Mouse (Mus musculus) layer of hippocampus, adult 8-10 months (tissue): Measurements from ENCODE around the gene Pmm2. TPM values are rescaled to one million over a fixed set of nuclear protein-coding genes. Genes with fewer than 3 reads are reported as not detected.

Experiments
- DNase-seq, 2 experiments: peaks; one replicate each; pipeline ENCODE4 v3.0.0; 2022; ENCODE audit warnings: low spot score in 2 of 2
- total RNA-seq, 4 experiments: library from RNA; stranded (reverse); gene quantifications; 2 replicates each; pipeline ENCODE4 v1.2.4; 2022

Pmm2 gene
- total RNA-seq, 4 experiments from 2014 or later, result 31.2 to 42.1 (median 40.8) TPM

DNA sequence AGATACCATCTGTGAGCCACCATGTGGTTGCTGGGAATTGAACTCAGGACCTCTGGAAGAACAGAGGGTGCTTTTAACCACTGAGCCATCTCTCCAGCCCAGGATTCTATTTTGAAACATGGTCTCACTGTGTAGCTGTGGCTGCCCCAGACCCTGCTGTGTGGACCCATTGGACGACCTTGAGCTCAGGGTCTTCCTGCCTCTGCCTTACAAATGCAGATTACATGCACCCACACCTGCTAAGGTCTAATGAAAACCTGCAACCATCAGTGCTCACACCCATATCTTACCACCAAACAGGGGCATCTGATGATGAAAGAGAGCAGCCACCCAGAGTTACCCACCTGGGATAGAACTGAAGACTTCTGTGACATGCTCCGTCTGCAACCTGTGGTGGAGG lies 18.8 kb downstream of the Pmm2 start:
- no peak for DNase-seq

DNA sequence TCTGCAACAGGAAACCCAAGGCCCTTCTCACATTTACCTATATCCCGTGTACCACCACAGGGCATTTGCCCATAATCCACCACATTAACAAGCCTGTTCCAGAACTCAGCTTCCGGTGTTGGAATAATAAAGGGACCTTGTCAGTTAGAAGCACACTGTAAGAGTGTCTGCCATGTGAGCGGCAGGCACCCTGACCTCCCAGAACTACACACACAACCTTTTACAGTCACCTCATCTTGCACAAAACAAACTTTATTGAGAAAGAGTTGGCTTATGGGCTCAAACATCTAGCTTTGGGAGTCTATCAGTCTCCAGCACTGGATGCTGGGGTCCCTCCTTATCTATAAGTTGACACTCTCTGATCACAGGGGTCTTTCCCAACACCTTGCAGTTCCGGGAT lies 20.9 kb downstream of the Pmm2 start:
- DNase-seq, result no peak

DNA sequence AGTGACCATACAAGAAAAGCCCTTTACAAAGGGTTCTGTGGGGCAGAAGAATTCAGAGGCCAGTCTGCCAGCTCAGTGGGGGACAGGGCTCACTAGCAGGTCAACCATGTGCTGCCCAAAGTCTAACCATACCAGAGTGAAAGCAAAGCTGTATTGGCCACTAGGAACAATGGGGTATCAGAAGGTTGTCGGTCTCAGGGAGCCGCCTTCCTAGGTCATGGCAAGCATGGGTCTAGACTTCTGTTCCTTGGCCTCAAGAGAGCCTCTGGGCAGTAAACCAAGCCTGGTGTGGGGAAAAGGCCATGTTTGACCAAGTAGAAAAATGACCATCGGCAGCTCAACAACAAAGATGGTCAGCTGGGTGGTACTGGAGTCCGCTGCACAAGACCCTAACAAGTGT lies 21.3 kb downstream of the Pmm2 start:
- no peak for DNase-seq

DNA sequence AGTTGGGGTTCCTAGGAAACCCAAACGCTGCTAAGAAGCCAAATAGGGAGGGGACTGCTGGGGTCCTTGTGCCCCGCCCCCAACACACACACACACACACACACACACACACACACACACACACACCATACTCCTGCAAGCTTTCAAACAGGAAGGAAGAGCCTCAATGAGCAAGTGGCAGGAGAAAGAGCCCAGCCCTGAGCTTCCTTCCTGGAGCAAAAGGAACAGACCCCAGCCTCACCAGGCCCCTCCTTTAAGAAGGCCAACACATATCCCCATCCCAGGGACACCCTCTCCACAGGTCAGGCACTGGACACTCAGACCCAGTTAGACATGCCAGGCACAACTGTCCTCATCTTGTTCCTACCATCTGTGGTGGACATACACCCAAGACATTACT lies 25.5 kb downstream of the Pmm2 start:
- DNase-seq, result no peak

DNA sequence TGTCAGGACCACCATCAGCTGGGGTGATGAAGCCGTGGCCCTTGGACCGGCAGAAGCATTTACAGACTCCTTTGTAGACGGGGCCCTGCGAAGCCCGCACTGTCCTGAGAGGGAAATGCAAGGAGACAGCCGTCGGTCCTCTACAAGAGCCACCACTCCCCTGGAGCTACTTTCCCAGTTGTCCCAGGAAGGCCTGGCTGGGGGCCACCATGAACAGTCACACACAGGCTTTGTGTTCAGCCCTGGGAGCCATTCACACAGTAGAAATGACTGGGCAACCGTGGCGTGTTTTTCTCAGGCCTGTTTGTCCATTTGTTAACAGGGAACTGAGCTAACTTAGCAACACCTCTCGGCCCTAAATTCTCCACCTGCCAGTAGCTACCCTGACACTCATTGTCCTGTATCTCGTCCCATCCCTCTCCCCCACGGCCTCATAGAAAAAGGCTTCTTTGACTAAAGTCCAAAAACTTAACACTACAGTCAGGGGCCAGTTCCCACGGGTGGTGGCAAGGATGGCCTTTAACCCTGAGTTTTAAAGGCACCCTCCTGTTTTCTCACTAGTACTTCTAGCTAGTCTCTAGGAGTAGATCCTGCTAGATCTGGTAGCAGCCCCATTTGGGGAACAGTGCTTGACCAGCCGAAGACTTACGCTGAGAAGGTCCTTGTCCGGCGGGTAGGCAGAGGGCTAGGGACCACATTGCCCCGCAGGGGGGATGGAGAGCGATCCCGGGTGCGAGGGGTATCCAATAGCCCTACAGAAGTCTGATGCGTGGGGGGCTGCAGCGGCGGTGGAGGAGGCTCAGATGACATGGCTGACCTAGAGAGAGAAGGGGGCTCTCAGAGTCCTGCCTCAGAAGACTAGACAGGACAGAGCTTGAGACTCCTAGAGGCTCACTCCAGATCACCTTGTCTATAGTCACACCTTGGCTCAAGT lies 26.4 kb downstream of the Pmm2 start:
- DNase-seq, result peak in 1 of 2 experiments; percentile 41

DNA sequence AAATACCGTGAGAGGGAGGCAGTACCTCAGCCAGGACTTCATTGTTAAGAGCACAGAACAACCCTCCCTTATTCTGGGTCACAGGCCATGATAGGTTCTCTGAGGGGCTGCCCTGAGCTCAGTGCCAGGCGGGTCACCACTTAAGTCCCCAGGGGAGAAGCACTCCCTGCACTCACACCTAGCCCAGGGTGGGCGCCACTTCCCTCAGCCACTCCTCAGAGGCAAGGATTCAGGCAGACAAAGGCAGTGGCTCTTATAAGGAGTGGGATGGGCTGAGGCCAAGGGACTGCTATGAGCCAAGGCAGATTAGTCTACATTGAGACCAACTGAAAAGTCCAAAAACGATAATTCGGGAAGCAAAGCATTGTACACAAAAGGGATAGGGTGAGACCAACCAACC lies 27.9 kb downstream of the Pmm2 start:
- DNase-seq, result no peak

DNA sequence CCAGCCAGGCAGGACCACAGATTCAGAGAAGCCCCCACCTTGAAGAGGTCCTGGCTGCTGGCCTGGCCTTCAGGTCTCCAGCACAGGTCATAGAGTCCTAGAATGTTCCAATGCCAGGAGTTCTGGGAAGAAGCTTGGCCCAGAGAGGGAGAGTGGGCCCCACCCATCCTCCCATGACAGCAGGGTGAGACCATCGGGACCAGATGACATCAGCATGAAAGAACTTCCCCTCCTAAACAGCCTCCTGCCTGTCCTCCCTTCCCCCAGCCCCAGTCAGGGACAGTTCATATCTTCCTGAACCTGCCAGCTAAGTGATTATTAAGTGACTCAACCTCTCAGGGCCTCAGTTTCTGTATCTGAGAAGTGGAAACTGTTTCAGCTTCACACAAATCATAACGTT lies 29.0 kb downstream of the Pmm2 start:
- no peak for DNase-seq

DNA sequence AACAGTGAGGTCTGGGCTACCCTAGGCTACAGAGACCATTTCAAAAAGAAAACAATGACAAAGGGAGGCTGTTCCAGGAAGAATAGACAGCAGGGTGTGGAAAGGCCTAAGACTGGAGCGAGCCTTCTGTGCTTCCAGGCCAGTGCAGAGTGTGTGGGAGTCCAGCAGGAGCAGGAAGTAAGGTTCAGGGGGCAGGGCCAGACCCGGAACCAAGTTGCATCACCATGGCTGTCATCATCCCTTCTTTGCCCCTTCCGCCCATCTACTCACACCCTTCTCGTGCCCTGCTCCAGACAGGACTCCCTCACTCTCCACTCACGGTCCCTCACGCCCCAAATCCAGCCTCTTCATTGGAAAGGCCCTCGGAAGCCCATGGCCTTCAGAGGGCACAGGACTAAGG lies 29.8 kb downstream of the Pmm2 start:
- no peak for DNase-seq

DNA sequence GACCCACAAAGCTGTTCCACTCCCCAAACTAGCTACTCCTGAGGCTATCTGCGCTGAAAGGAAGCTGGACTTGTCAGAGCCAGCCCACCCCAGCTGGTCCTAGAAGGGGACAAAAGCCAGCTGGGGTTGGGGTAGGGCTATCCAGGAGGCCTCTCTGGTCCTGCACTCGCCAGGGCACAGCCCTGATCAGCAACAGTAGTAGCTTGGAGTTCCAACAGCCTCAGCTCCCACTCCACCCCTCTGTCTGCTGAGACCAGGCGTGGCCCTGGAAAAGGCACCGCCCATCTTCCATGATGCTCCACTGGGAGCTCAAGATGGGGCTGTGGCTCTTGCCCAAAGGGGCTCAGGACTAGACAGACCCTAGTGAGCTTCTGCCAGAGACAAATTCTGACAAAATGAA lies 30.3 kb downstream of the Pmm2 start:
- DNase-seq, result no peak

DNA sequence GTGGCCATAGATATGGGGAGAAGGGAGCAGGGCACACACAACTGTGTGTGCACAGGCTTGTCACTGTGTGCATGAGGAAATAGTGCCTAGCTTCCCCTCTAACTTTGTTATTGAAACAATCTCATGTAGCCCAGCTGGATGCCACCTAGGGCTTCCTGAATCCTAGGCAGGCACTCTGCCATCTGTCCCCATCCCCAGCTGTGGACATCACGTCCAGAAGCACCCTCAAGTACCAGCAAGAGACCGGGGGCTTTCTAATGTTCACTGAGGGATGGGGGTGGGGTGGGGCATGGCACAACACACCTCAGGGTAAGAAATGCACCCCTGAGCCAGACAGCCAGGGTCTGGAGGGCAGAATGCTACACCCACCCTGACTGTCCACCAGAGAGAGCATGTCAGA lies 30.9 kb downstream of the Pmm2 start:
- DNase-seq, result no peak

DNA sequence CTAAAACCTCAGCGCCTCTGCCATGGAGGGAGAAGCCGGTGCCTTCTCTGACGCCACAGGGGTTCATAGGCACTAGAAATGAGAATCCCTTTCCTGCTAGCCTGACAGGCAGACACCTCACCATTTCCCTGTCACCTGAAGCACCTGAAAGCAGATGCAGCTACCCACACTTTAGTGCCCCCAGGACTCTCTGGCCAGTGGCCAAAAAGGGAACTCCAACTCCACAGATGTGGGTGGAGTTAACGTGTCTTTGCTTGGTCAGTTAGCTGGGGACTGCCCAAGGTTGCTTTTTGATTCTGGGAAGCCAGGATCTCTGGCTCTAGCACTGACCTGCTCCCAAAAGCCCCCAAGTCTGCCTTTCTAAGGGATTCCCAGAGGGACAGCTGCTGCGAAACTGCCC lies 32.0 kb downstream of the Pmm2 start:
- DNase-seq, result no peak

DNA sequence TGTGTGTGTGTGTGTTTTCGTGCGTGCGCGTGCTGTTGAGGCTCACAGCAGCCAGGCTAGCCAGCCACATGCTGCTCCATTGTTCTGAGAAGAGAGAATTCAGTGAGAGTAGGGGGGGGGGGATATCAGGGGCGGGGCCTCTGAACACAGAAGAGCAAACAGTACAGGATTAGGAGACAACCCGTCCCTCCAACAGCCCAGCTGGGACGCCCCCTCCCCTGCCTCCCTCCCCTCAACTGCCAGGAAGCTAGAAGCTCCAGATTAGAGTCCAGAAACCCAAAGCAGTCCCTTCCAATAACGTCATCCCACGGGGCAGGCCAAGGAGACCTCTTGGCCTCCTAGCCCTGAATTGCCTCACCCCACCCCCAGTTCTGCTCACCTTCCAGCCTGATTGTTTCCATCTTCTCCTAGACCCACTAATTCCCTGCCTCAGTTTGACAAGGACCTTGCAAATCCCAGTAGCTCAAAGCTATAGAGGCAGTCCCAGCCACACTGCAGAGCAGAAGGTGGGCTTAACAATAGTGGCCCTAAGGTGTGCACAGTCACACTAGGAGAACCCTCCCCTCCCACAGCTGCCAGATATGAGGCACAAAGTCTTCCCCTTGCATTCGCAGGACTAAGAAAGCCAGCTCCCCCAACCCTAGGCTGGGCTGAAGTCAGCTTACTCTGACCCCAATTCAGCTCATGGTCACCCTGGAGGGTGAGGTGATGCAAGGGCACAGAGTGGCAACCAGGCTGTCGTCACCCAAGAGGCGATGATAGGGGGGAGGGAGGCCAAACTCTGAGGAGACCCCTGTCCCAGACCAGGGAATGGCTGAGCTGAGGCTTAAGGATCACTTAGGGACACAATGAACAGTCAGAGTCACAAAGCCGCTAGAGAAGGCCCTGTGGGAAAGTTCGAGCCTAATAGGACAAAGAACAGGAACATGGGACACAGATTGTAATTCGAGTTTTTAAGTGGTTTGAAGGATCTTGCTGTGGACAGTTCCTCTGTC lies 32.9 kb downstream of the Pmm2 start:
- DNase-seq, result no peak

DNA sequence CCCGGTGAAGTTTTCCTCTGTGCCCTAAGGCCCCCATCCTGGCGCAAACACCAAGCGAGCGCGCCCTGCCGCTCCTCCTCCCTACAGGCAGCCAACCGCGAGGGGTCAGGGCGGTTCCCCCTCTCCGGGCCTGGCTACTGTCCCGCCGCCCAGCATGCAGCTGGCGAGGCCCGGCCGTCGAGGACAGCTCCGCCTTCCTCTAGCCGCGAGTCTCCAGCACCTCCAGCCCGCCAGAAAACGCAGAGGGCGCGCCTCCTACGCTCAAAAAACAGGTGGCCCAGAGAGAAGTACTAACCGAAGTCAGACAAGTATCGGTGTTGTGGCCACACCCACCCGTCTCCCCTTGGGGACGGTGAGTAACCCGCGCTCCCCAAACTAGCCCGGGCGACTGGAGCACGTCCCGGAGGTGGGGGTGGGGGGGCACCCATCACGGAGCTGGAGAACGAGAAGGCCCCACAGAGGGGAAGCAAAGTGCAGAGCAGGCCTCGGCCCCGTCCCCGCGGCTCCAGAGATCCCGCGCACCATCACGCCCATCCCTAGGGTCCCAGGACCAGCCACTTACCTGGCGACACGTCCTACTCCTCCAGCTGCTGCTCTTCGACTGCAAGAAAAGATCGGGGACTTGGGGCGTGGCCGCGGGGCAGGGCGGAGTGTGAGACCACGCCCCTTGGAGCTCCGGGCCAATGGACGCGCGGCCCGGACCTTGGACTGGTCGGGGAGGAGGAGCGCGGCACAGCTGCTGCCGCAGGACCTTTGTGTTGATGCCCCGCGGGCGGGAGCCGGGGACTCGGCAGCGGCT lies 34.3 kb downstream of the Pmm2 start, which contains the start of gene Carhsp1:
Carhsp1 (minus strand) TSS at position 605 of the 799 bp plus-strand sequence.
- peak; percentile 77 to 79 for DNase-seq

DNA sequence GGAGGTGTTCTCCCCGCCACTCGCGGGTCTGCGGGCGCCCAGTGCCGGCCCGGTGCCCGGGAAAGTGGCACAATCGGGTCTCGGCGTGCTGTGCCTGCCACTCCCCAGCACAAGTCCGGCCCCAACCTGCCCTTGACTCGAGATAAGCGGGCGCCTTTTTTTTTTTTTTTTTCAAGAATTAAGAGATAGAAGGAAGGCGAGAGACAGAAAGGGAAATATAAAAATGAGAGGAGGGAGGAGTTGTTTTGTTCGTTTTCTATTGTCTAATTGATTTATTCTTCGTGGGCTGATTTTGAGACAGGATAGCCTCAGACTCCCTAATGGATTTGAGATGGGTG lies 34.8 kb downstream of the Pmm2 start:
- no peak for DNase-seq

DNA sequence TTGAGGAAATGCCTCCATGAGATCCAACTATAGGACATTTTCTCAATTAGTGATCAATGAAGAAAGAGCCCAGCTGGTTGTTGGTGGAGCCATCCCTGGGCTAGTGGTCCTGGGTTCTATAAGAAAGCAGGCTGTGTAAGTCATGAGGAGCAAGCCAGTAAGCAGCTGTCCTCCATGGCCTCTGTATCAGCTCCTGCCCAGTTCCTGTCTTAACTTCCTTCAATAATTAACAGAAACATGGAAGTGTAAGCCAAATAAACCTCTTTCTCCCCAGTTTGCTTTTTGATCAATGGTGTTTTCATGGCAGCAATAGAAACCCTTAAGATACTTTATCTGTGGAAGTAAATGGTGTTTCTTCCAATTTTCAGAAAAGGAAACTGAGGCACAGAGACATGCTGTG lies 35.3 kb downstream of the Pmm2 start:
- no peak for DNase-seq

DNA sequence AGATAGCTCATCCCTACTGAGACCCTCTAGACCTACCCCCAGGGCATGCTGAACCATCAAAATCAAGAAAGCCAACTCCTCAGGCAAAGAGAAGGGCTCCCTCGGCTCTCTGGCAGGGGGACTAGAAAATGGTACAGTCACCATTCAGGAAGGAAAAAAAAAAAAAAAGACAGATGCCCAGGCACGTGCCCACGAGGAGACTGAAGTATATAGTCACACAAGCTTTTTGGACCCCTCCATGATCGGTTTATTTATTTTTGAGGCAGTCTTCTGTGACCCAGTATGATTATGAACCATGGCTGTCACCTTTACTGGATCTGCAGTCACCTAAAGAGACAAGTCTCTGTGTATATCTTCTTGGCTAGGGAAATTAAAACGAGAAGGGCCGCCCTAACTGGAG lies 35.9 kb downstream of the Pmm2 start:
- no peak for DNase-seq

DNA sequence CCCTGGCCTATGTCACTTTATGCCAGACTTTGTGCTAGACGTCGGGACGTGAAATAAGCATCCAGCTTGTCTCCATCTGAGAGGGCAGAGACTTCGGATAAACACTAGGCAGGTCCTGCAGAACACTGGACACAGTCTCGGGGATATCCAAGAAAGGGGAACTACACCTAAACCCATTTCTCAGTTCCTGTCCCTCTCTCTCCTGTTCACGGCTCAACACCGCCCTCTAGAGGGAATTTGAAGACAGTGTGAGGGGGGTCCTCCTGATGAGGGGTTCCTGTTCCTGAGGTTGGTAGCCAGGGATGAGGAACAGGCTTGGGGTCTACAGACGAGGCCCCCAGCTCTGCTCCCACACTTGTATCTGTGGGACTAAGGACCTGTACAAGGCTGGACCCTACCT lies 36.7 kb downstream of the Pmm2 start:
- DNase-seq, result no peak

DNA sequence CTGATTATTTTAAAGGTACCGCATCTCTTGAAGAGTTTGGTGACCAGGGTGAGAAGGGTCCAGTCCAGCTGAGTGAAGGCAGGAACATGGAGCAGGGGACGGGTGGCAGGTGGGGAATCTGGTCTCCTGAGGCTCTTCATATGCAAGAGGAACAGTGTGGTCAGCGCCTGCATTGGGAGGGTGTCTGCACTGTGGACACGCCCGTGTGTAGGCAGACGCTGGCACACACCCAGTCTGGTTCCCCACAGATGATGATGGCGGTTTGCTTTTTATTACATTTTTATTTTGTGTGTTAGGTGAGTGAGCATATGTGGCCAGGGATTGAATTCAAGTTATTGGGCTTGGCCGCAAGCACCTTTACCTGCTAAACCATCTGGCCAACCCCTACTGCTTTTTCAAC lies 38.1 kb downstream of the Pmm2 start:
- no peak for DNase-seq

DNA sequence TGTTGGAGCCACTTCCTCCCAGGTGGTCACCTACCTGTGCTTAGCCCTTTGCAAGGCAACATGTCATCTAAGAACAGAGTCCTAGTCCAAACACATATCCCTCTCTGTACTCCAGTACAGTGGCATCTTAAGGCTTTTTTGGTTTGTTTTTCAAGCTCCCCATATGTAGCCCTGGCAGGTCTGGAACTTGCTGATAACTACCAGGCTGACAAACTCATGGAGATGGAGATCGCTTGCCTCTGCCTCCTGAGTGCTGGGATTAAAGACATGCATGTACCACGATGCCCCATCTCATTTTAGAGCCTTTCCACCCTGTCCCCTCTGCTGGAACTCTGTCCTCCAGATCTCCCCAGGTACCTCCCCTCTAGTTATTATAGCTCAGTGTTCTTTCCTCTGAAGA lies 38.8 kb downstream of the Pmm2 start:
- DNase-seq, result no peak

DNA sequence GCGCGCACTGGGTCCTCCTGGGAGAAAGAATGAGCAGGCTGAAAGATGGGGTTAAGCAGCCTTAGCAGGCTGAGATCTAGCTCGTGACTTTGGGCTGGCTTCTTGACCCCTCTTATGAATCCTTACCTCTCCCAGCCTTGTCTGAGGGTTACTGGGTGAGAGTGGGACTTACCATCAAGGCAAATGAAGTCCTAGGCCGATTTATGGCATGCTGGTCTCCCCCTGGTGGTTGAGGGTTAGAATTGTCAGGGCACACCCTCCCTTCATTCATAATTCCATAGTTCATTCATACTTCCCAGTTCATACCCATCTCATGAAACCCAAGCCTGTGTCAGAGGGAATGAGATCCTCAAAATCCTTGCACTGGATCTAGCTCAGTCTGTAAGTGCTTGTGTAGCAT lies 39.3 kb downstream of the Pmm2 start:
- DNase-seq, result no peak

DNA sequence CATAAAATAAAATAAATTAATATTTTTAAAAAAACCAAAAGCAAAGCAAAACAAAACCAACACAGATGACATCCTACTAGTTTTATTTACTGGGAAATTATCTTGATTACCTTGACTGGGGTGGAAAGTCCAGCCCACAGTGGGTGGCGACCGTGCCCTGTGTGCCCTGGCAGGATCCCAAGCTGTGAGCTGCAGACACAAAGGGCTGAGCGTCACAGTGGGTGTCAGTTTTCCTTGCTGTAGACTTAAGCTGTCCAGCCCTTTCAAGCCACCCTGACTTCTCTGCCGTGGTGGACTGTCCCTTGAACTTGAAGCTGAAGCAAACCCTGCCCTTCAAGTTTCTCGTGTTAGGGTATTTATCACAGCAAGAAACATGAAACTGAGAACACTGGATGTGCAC lies 40.6 kb downstream of the Pmm2 start:
- no peak for DNase-seq

DNA sequence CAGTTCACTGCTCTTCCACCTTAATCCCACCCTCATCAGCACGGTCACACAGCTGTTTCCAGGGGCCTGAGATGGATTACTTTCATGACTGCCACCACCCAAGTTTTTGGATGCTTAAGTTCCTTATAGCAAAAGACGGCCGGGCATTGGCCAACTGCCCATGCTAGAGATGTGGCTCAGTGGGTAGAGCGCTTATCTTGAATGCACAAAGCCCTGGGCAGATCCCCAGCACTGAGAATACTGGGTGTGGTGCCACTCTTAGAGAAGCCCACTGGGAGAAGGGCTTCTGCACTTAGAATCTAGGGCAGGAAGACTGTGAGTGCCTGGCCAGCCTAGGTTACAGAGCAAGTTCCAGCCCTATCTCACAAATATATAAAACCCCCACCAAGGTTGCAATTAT lies 41.2 kb downstream of the Pmm2 start:
- no peak for DNase-seq
